Mouse (Mus musculus) limb, embryonic 12.5 days (tissue): ENCODE measurements around the gene Hcar1. TPM values are rescaled to one million over a fixed set of nuclear protein-coding genes. Genes with fewer than 3 reads are reported as not detected.
A peak's percentile ranks its signal among the peaks of the same experiment; 100 is the strongest.

Experiments
- ATAC-seq: fragments of 200-750 bp; cut with Nextera tagmentation; 2 replicates; pipeline ENCODE4 v1.8.0; 2017; ENCODE audit warnings: low read depth, moderate TSS enrichment; ENCODE audit not compliant: insufficient number of reproducible peaks, insufficient read depth, low FRiP score, low TSS enrichment
- H3K27ac ChIP-seq: fragments of 300-500 bp; sonication (generic); 2 replicates; pipeline ENCODE4 v1.5.1; 2016; ENCODE audit warnings: mild to moderate bottlenecking, moderate library complexity
- H3K27me3 ChIP-seq: fragments of 300-500 bp; sonication (generic); 2 replicates; pipeline ENCODE4 v1.6.1; 2016; ENCODE audit warnings: mild to moderate bottlenecking, moderate library complexity
- H3K36me3 ChIP-seq: fragments of 300-500 bp; sonication (generic); 2 replicates; pipeline ENCODE4 v1.6.1; 2016; ENCODE audit warnings: mild to moderate bottlenecking, moderate library complexity
- H3K4me1 ChIP-seq: fragments of 300-500 bp; sonication (generic); replicated peaks from 2 replicates; pipeline ENCODE4 v1.6.1; 2016
- H3K4me2 ChIP-seq: fragments of 300-500 bp; sonication (generic); 2 replicates; pipeline ENCODE4 v1.6.1; 2016; ENCODE audit warnings: mild to moderate bottlenecking, moderate library complexity
- H3K4me3 ChIP-seq: fragments of 300-500 bp; sonication (generic); replicated peaks from 2 replicates; pipeline ENCODE4 v1.5.1; 2016; ENCODE audit warnings: mild to moderate bottlenecking
- H3K9ac ChIP-seq: fragments of 300-500 bp; sonication (generic); replicated peaks from 2 replicates; pipeline ENCODE4 v1.6.1; 2016; ENCODE audit warnings: mild to moderate bottlenecking, moderate library complexity
- H3K9me3 ChIP-seq: fragments of 300-500 bp; sonication (generic); 2 replicates; pipeline ENCODE4 v1.6.1; 2016; ENCODE audit warnings: mild to moderate bottlenecking, moderate library complexity
- WGBS: fragments of 180-500 bp; shearing (Covaris S2); methylation state at CpG from one replicate; pipeline ENCODE4 v1.1.7; 2016; 5-methylcytosine and 5-hydroxymethylcytosine counted together
- polyA plus RNA-seq: library from polyadenylated mRNA; unstranded; fragments of >200 nt; fragmentation: Nextera tagmentation; extraction: Ambion mirVana; gene quantifications from 2 replicates; pipeline ENCODE4 v1.2.1, GENCODE M21; 2016

Gene Hcar1
- polyA plus RNA-seq, 1 experiment from 2014 or later = not detected

DNA sequence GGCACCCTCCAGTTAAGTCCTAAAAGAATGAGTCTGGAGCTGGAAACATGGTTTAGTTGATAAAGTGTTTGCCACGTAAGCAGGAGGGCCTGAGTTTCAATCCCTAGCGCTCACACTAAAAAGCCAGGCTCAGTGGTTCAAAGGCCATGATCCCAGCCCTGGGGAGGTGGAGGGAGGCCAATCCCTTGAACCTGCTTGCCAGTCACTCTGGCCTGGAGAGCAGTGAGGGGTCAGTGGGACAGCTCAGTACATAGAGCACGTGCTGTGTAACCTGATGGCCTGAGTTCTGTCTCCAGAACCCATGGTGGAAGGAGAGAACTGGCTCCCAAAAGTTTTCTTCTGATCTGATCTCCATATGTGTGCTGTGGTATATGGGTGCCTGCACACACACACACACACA, 45.0 kb downstream of the Hcar1 start:
- H3K4me1 ChIP-seq = no peaks in the 10 kb centered on the region
- H3K9ac ChIP-seq = no peak overlapping the region
- H3K36me3 ChIP-seq = no peaks in the 10 kb centered on the region
- no peak overlapping the region for H3K4me2 ChIP-seq
- H3K27ac ChIP-seq = no peak overlapping the region
- WGBS = 73% methylated on average over 3 of the region's 3 CpGs
- no peak overlapping the region for H3K4me3 ChIP-seq
- ATAC-seq = no peak
- H3K27me3 ChIP-seq = no peaks in the 10 kb centered on the region
- H3K9me3 ChIP-seq = no peaks in the 10 kb centered on the region

DNA sequence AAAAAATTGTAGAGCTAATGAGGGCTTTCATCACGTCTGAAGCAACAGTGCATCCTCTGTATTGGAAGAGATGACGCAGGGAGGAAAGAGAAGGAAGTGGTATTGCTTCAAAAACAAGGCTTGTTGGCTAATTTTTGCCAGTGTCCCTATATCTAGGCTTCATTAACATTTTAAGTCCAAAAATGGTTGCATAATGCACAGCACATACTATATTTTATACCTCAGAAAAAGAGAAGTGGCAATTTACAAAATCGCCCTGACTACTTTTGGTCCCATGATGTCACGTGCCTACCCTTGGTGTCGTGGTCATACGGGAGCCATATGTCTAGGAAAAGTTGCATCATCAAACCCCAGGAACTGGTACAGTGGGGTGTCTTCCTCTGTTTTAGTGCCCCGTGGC, 47.5 kb downstream of the Hcar1 start:
- H3K4me1 ChIP-seq = peaks cover 9% of the 10 kb centered on the region; the same call in 1 of the 2 replicates
- no peak overlapping the region for H3K9ac ChIP-seq
- ATAC-seq = no peak
- no peaks in the 10 kb centered on the region for H3K36me3 ChIP-seq
- no peak overlapping the region for H3K27ac ChIP-seq
- no peak overlapping the region for H3K4me3 ChIP-seq
- H3K4me2 ChIP-seq = no peak overlapping the region
- no peaks in the 10 kb centered on the region for H3K9me3 ChIP-seq
- 87% methylated on average over 7 of the region's 7 CpGs for WGBS
- H3K27me3 ChIP-seq = no peaks in the 10 kb centered on the region

DNA sequence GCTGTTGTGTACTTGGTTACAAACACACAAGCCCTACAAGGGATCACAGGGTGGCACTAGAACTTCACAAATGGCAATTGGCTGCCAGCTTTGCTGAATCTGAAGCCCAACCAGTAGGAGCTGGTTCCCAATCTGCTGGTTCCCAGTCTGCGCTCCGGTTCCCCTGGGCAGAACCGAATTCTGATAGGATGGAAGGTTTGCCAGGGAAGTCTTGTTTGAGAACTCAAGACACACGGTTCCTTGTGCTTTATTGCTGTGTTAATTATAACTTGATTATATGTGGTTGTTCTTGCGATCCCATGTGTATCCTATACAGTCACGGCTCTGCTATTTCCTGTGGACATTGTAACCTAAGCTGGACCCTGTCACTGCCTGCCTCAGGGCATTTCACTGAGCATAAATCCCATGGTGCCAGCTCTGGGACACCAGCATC, 52.1 kb downstream of the Hcar1 start:
- Histone ChIP-seq H3K4me3 (no peak overlapping the region), H3K9ac (no peak overlapping the region), H3K27me3 (no peaks in the 10 kb centered on the region), H3K4me2 (no peak overlapping the region), H3K36me3 (peaks cover 7% of the 10 kb centered on the region; the same call in 1 of the 2 replicates), H3K4me1 (peaks cover 12% of the 10 kb centered on the region; the same call in 1 of the 2 replicates), H3K9me3 (no peaks in the 10 kb centered on the region), H3K27ac (0 out of 2 replicates have a peak overlapping the region, but pooled peaks have one; percentile 50)
- ATAC-seq = no peak
- WGBS = 53% methylated on average over 6 of the region's 6 CpGs

Other genes with a start within 250 kb of the Hcar1 start
- gene Clip1, start 195.4 kb downstream of the Hcar1 start, polyA plus RNA-seq = 51.7 and 51.9 TPM in 2 replicates
- 104 and 105 TPM in 2 replicates for gene Zcchc8, start 158.9 kb downstream of the Hcar1 start, polyA plus RNA-seq
- gene Rsrc2, start 130.6 kb downstream of the Hcar1 start, polyA plus RNA-seq = 163 and 175 TPM in 2 replicates
- gene Kntc1, start 130.3 kb downstream of the Hcar1 start, polyA plus RNA-seq = 48.1 and 51.5 TPM in 2 replicates
- 0.10 and 0.18 TPM in 2 replicates for gene Hcar2, start 14.5 kb downstream of the Hcar1 start, polyA plus RNA-seq
- 162 and 184 TPM in 2 replicates for gene Denr, start 27.2 kb upstream of the Hcar1 start, polyA plus RNA-seq
- gene Gm43518, start 47.4 kb upstream of the Hcar1 start, polyA plus RNA-seq = 1.8 and 2.1 TPM in 2 replicates
- 5.9 and 7.5 TPM in 2 replicates for gene Ccdc62, start 50.7 kb upstream of the Hcar1 start, polyA plus RNA-seq
- 7.9 and 9.9 TPM in 2 replicates for gene Hip1r, start 93.6 kb upstream of the Hcar1 start, polyA plus RNA-seq
- gene Vps37b, start 152.2 kb upstream of the Hcar1 start, polyA plus RNA-seq = 40.7 and 41.6 TPM in 2 replicates
- gene Abcb9, start 215.8 kb upstream of the Hcar1 start, polyA plus RNA-seq = 0.66 and 1.5 TPM in 2 replicates
- 13.9 and 18.5 TPM in 2 replicates for gene Ogfod2, start 232.3 kb upstream of the Hcar1 start, polyA plus RNA-seq
- gene Arl6ip4, start 236.1 kb upstream of the Hcar1 start, polyA plus RNA-seq = 117 and 127 TPM in 2 replicates